Mouse (Mus musculus): ENCODE results near the gene Rln3. TPM values are rescaled to one million over a fixed set of nuclear protein-coding genes. Genes with fewer than 3 reads are reported as not detected.

The Rln3 gene
- not detected for polyA plus RNA-seq (2014; fragmentation: Illumina TruSeq; extraction: RNeasy Lipid Tissue Mini Kit (QIAGEN cat#74804); ENCODE audit: low read depth, low replicate concordance)

GRCm38 (mm10) chr8:84044900-84045299 is at the start of gene Rln3:
Rln3 (minus strand) TSS chr8:84045000.

GRCm38 (mm10) chr8:84066291-84066930 is 21.6 kb upstream of the Rln3 start, which contains the start of gene Rfx1:
Rfx1 (plus strand) TSS chr8:84066834.

GRCm38 (mm10) chr8:84065037-84065436 is 20.2 kb upstream of the Rln3 start, which contains the start of gene Gm10643:
Gm10643 (minus strand) TSS chr8:84065137.

GRCm38 (mm10) chr8:84042066-84042947 is 2.5 kb downstream of the Rln3 start, which contains the start of gene Il27ra:
Il27ra (minus strand) TSS chr8:84042589.

GRCm38 (mm10) chr8:84021096-84021495 is 23.7 kb downstream of the Rln3 start, which contains the start of gene Palm3:
Palm3 (plus strand) TSS chr8:84021471.

DNA sequence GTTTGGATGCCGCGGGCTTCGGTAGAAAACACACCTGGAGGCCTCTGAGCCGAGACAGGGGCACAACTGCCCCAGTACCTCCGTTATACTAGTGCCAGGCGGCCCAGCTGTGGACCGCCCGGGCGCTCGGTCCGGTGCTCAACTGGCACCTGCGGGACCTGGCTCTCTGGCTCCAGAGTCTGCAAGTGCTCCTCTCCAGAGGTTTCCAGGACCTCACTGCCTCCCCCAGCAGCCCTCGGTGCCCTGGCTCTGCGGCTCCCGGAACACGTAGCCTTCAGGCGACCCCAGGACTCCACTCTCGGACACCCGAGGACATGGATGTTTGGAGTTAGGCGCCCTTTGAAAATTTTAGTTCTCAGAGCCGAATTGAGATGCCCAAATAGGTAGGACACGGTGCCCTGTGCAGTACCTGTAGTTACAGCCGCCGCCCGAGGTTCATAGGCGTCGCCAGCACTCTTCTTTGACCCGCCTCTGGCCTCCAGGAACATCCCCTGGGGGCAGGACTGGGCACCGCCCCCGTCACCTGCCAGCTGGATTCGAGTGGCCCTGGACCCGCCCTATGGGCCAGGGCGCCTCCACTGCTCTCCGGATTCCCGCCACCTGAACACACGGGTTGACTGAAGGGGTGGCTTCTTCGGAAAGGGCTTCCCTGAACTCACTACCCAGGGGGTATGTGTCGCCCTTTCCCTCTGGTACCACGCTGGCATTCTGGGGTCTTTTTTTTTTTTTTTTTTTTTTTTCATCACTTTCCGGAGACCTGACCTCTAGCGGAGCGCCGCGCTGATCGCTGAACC is 32.9 kb downstream of the Rln3 start, which contains the start of gene 2210011C24Rik:
Gene 2210011C24Rik, minus strand, starts transcription at position 467 of the 794 bp plus-strand sequence.

GRCm38 (mm10) chr8:84001281-84002000 is 43.4 kb downstream of the Rln3 start, which contains the start of gene 1700067K01Rik:
1700067K01Rik (plus strand) TSS chr8:84001502.

DNA sequence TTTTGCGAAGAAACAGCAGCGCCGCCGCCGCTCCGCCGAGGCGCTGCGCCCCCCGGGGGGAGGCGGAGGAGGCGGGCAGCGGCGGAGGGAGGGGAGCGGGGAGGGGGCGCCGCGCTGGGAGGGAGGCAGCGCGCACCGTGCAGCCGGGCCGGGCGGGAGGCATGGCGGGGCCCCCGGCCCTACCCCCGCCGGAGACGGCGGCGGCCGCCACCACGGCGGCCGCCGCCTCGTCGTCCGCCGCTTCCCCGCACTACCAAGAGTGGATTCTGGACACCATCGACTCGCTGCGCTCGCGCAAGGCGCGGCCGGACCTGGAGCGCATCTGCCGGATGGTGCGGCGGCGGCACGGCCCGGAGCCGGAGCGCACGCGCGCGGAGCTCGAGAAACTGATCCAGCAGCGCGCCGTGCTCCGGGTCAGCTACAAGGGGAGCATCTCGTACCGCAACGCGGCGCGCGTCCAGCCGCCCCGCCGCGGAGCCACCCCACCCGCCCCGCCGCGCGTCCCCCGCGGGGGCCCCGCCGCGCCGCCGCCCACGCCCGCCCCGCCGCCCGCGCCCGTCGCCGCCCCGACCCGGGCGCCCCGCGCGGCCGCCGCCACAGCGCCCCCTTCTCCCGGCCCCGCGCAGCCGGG is 47.2 kb downstream of the Rln3 start, which contains the start of gene Samd1:
Gene Samd1, plus strand, starts transcription at position 162 of the 631 bp plus-strand sequence.

Other genes starting within 250 kb of the Rln3 start
- 3.5 TPM for gene Adgrl1, start 144.9 kb downstream of the Rln3 start, polyA plus RNA-seq (2014; fragmentation: Illumina TruSeq; extraction: RNeasy Lipid Tissue Mini Kit (QIAGEN cat#74804); ENCODE audit: low read depth, low replicate concordance)
- gene Gm10644, start 89.8 kb downstream of the Rln3 start, polyA plus RNA-seq (2014; fragmentation: Illumina TruSeq; extraction: RNeasy Lipid Tissue Mini Kit (QIAGEN cat#74804); ENCODE audit: low read depth, low replicate concordance), result 2.5 TPM
- gene Asf1b, start 89.5 kb downstream of the Rln3 start, polyA plus RNA-seq (2014; fragmentation: Illumina TruSeq; extraction: RNeasy Lipid Tissue Mini Kit (QIAGEN cat#74804); ENCODE audit: low read depth, low replicate concordance), result 32.0 TPM
- 37.0 TPM for gene Prkaca, start 72.0 kb downstream of the Rln3 start, polyA plus RNA-seq (2014; fragmentation: Illumina TruSeq; extraction: RNeasy Lipid Tissue Mini Kit (QIAGEN cat#74804); ENCODE audit: low read depth, low replicate concordance)
- gene Samd1, start 47.3 kb downstream of the Rln3 start, polyA plus RNA-seq (2014; fragmentation: Illumina TruSeq; extraction: RNeasy Lipid Tissue Mini Kit (QIAGEN cat#74804); ENCODE audit: low read depth, low replicate concordance), result 2.1 TPM
- 2.4 TPM for gene 1700067K01Rik, start 43.5 kb downstream of the Rln3 start, polyA plus RNA-seq (2014; fragmentation: Illumina TruSeq; extraction: RNeasy Lipid Tissue Mini Kit (QIAGEN cat#74804); ENCODE audit: low read depth, low replicate concordance)
- 15.4 TPM for gene 2210011C24Rik, start 32.8 kb downstream of the Rln3 start, polyA plus RNA-seq (2014; fragmentation: Illumina TruSeq; extraction: RNeasy Lipid Tissue Mini Kit (QIAGEN cat#74804); ENCODE audit: low read depth, low replicate concordance)
- 0.13 TPM for gene Palm3, start 23.5 kb downstream of the Rln3 start, polyA plus RNA-seq (2014; fragmentation: Illumina TruSeq; extraction: RNeasy Lipid Tissue Mini Kit (QIAGEN cat#74804); ENCODE audit: low read depth, low replicate concordance)
- not detected for gene Il27ra, start 2.4 kb downstream of the Rln3 start, polyA plus RNA-seq (2014; fragmentation: Illumina TruSeq; extraction: RNeasy Lipid Tissue Mini Kit (QIAGEN cat#74804); ENCODE audit: low read depth, low replicate concordance)
- gene Gm10643, start 20.1 kb upstream of the Rln3 start, polyA plus RNA-seq (2014; fragmentation: Illumina TruSeq; extraction: RNeasy Lipid Tissue Mini Kit (QIAGEN cat#74804); ENCODE audit: low read depth, low replicate concordance), result 8.6 TPM
- gene Rfx1, start 21.8 kb upstream of the Rln3 start, polyA plus RNA-seq (2014; fragmentation: Illumina TruSeq; extraction: RNeasy Lipid Tissue Mini Kit (QIAGEN cat#74804); ENCODE audit: low read depth, low replicate concordance), result 2.3 TPM
- 7.9 TPM for gene Dcaf15, start 59.8 kb upstream of the Rln3 start, polyA plus RNA-seq (2014; fragmentation: Illumina TruSeq; extraction: RNeasy Lipid Tissue Mini Kit (QIAGEN cat#74804); ENCODE audit: low read depth, low replicate concordance)
- not detected for gene Podnl1, start 81.0 kb upstream of the Rln3 start, polyA plus RNA-seq (2014; fragmentation: Illumina TruSeq; extraction: RNeasy Lipid Tissue Mini Kit (QIAGEN cat#74804); ENCODE audit: low read depth, low replicate concordance)
- 0.74 TPM for gene Cc2d1a, start 102.9 kb upstream of the Rln3 start, polyA plus RNA-seq (2014; fragmentation: Illumina TruSeq; extraction: RNeasy Lipid Tissue Mini Kit (QIAGEN cat#74804); ENCODE audit: low read depth, low replicate concordance)
- gene 4930432K21Rik, start 103.0 kb upstream of the Rln3 start, polyA plus RNA-seq (2014; fragmentation: Illumina TruSeq; extraction: RNeasy Lipid Tissue Mini Kit (QIAGEN cat#74804); ENCODE audit: low read depth, low replicate concordance), result 5.8 TPM
- gene Nanos3, start 140.2 kb upstream of the Rln3 start, polyA plus RNA-seq (2014; fragmentation: Illumina TruSeq; extraction: RNeasy Lipid Tissue Mini Kit (QIAGEN cat#74804); ENCODE audit: low read depth, low replicate concordance), result not detected
- 0.20 TPM for gene Zswim4, start 192.1 kb upstream of the Rln3 start, polyA plus RNA-seq (2014; fragmentation: Illumina TruSeq; extraction: RNeasy Lipid Tissue Mini Kit (QIAGEN cat#74804); ENCODE audit: low read depth, low replicate concordance)
- 4.2 TPM for gene D8Ertd738e, start 204.7 kb upstream of the Rln3 start, polyA plus RNA-seq (2014; fragmentation: Illumina TruSeq; extraction: RNeasy Lipid Tissue Mini Kit (QIAGEN cat#74804); ENCODE audit: low read depth, low replicate concordance)
- gene Mri1, start 212.3 kb upstream of the Rln3 start, polyA plus RNA-seq (2014; fragmentation: Illumina TruSeq; extraction: RNeasy Lipid Tissue Mini Kit (QIAGEN cat#74804); ENCODE audit: low read depth, low replicate concordance), result 0.81 TPM
- 11.9 TPM for gene Ccdc130, start 225.4 kb upstream of the Rln3 start, polyA plus RNA-seq (2014; fragmentation: Illumina TruSeq; extraction: RNeasy Lipid Tissue Mini Kit (QIAGEN cat#74804); ENCODE audit: low read depth, low replicate concordance)

Measured in testis, adult 10 weeks (tissue).